Mouse (Mus musculus): ENCODE data around the gene Sez6l. TPM values are rescaled to one million over a fixed set of nuclear protein-coding genes. Genes with fewer than 3 reads are reported as not detected.

Sez6l gene
- polyA plus RNA-seq, 3 experiments from 2014 or later, result 0.08 TPM; not detected in 2

GRCm38 (mm10) chr5:112384805-112385472 lies 192.0 kb downstream of the Sez6l start:
- peak; percentile 63 for ATAC-seq

GRCm38 (mm10) chr5:112382641-112383330 lies 194.2 kb downstream of the Sez6l start:
- ATAC-seq, result no peak

GRCm38 (mm10) chr5:112382042-112382441 lies 194.9 kb downstream of the Sez6l start:
- ATAC-seq, result no peak

- no peak for ATAC-seq
Observed at GRCm38 (mm10) chr5:112381154-112381553, 195.8 kb downstream of the Sez6l start.

- ATAC-seq, result no peak
Observed at GRCm38 (mm10) chr5:112378716-112379115, 198.3 kb downstream of the Sez6l start.

GRCm38 (mm10) chr5:112377380-112377779 lies 199.6 kb downstream of the Sez6l start:
- peak; percentile 32 for ATAC-seq

- ATAC-seq, result no peak
Observed at GRCm38 (mm10) chr5:112376111-112376510, 200.9 kb downstream of the Sez6l start.

GRCm38 (mm10) chr5:112371933-112372332 lies 205.1 kb downstream of the Sez6l start:
- no peak for ATAC-seq

GRCm38 (mm10) chr5:112370236-112370813 lies 206.7 kb downstream of the Sez6l start:
- no peak for ATAC-seq

GRCm38 (mm10) chr5:112369326-112369725 lies 207.7 kb downstream of the Sez6l start:
- ATAC-seq, result no peak

Other genes starting within 250 kb of the Sez6l start
- gene Srrd, start 234.1 kb downstream of the Sez6l start, polyA plus RNA-seq (2017; shearing (Covaris generic)), result 1 to 10 TPM; 2.9 to 4.8 (median 4.4) TPM
- 10 to 100 TPM; 13.9 to 19.0 (median 16.4) TPM for gene Hps4, start 234.1 kb downstream of the Sez6l start, polyA plus RNA-seq (2017; shearing (Covaris generic))
- gene Gm6583, start 221.2 kb downstream of the Sez6l start, polyA plus RNA-seq (2017; shearing (Covaris generic)), result under 1 TPM in 1 of 3 experiments, not detected in 2; 0.25 TPM
- gene Asphd2, start 182.3 kb downstream of the Sez6l start, polyA plus RNA-seq (2017; shearing (Covaris generic)), result not detected
- not detected for gene Gm6588, start 127.8 kb downstream of the Sez6l start, polyA plus RNA-seq (2017; shearing (Covaris generic))

All from inflammation-experienced regulatory T-cells, adult 6 months (primary cell).